Mouse (Mus musculus): Measurements from ENCODE around the gene Gstt4.
"Not testable (repeated sequence)": the region's sequence is repeated elsewhere in the genome, so short reads cannot be mapped to it uniquely, and the experiment has no call there.

- TF ChIP-seq CTCF, EP300 (IDR thresholded peaks at IDR 0.05): not testable (repeated sequence)
Measured at GRCm38 (mm10) chr10:75767756-75768155, 54.6 kb downstream of the Gstt4 start.
